Mouse (Mus musculus) gastrocnemius, postnatal 25 days (tissue): ENCODE results near the gene Pfdn2. TPM values are rescaled to one million over a fixed set of nuclear protein-coding genes. Genes with fewer than 3 reads are reported as not detected.

ENCODE experiments used
- DNase-seq: peaks from one replicate; pipeline ENCODE4 v3.0.0; 2022
- total RNA-seq, 2 experiments: library from RNA; stranded (reverse); gene quantifications; 1 replicate in 1 of 2; 2 replicates in 1 of 2; pipeline ENCODE4 v1.2.3; 2021

The Pfdn2 gene
- total RNA-seq, 2 experiments from 2014 or later: 85.5 to 89.0 TPM

DNA sequence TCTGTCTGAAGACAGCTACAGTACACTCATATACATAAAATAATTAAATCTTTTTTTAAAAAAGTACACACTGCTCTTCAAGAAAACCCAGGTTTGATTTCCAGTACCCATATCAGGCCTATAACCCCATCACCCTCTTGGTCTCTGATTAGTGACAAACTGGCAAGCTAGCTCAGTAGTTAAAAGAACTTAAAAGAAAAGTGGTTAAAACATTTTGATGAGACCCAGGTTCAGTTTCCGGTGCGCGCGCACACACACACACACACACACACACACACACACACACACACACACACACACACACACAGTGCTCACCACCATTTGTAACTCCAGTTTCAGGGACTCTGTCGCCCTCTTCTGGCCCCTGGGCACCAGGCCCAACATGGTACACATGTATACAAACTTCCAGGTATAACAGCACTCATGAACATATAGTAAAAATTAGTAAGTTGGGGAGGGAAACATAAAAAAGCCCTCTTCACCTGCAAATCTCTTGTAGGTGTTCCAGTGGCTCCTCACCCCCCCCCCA lies 10.4 kb downstream of the Pfdn2 start:
- DNase-seq: no peak

DNA sequence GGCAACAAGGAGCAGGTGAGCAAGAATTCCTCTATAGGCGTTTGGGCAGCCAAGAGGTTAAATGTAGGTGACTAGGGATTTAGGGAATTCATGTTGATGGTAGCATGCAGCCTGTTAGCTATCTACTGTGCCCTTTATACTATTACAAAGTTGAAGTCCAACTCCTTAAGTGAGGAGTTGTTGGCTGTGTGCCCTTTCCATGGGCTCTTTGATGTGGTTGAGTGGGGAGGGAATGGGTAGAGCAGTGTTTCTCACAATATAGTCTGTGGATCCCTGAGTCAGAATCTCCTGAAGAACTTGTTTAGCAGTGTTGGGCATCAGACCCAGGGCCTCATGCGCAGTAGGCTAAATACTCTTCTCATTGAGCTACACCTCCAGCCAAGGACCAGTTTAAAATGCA lies 11.3 kb downstream of the Pfdn2 start:
- DNase-seq: no peak

DNA sequence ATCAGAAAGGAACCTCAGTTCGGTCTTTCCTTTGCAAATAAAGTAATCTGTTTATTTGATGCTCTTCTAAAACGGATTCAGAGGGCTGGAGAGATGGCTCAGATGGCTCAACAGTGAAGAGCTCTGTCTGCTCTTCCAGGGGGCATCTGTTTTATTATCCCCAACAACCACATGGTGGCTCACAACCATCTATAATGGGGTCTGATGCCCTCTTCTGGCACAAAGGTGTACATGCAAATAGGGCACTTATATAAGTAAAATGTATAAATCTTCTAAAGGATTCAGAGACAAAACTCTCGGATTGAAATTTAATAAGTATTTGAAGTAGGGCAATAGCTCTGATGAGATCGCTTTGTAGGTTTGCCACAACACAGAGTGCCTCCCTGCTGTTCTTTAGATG lies 13.0 kb downstream of the Pfdn2 start:
- DNase-seq: no peak

DNA sequence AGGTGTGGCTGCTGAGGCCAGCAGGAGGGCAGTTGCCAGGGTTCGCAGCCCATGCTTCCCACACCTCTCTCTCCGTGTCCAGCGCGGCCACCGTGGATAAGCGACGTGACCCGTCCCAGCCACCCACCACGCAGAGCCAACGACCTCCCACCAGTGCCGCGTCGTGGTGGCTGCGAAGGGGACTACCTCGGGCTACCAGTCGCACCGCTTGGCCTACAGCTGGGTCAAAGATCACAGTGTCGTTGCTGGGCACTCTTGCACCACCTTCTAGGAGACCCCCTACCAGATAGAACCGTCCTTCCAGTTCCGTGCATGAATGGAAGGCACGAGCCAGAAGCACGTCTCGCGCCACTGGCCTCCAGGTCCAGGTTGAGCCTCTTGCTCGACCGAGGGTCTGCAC lies 14.8 kb downstream of the Pfdn2 start:
- DNase-seq: no peak

DNA sequence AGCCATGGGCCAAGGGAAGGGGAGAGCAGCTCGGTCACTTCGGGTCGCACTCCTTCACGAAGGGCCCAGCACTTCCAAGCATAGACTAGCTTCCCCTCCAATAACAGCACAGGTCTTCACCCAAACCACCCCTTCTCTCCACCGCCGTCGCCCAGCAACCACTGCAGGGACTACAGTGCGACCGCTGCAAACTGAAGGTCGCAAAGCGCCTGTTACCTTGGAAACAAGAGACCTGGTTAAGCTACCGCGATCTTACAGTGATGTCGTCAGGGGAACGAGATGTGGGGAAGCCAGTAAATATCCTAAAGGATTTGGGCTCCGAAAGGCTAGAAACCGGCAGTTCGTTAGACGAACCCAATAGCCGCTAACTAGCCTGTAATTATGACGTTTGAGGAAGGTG lies 15.2 kb downstream of the Pfdn2 start, which contains the start of gene Klhdc9:
Gene Klhdc9, minus strand, starts transcription at position 143 of the 400 bp plus-strand sequence.
- DNase-seq: peak; percentile 77

DNA sequence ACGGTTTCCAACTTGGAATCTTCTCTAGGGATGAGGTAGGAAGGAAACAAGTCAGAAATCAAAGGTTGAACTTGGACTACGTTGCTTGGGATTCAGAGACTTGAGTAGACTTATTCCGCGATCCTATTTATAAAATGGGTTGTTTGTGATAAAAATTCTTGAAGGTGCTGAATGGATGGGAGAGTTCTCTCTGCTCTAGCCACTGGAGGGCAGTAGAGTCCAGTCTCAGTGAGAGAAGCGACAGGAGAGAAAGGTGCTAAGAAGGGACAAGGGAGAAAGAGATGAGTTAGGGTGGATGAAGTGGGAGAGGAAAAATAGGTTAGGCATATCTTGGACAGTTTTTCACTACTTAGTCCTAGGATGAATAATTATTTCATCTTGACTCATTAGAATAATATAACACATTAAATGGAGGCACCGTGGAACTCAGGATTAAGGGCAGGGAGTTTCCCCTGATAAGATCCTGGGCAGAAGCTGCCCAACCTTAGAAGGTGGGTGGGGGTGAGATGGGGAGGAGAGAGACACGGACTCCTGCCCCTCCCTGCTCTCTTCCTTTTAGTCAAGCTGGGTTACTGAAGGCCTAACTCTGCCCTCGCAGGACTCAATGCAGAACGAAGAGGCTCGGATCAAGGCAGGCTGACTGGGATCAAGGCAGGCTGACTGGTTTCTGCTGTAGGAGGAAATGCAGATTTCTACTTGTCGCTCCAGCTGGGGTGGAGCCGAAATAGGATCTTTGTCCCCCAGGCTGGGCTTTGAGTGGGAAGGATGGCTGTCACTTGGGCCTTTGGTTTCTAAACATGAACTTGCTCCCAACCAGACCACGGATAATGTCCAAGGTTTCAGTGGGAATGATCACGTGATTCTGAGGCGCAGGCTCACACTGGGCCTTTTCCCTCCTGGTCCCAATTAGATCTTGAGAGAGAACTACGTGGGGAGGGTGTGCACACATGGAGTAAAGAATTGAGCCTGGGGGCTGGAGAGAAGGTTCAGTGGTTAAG lies 15.9 kb downstream of the Pfdn2 start:
- DNase-seq: peak; percentile 37

DNA sequence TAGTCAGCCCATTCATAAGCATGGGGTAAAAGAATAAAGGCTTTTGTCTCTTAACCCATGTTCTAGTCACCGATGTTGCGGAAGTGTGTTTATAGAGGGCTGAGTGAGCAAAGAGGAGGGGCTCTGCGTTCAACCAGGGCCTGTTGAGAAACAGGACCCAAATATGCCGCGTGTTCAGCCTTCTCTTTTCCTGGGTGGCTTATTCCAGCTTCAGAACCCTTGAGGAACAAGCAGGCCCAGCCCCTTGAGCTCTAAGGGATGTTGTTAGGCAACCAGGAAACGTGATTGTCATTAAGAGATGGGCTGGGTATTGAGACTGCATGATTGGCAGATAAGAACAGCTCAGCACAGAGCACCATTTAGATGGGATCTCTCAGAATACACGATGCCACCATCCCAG lies 20.5 kb downstream of the Pfdn2 start:
- no peak for DNase-seq

DNA sequence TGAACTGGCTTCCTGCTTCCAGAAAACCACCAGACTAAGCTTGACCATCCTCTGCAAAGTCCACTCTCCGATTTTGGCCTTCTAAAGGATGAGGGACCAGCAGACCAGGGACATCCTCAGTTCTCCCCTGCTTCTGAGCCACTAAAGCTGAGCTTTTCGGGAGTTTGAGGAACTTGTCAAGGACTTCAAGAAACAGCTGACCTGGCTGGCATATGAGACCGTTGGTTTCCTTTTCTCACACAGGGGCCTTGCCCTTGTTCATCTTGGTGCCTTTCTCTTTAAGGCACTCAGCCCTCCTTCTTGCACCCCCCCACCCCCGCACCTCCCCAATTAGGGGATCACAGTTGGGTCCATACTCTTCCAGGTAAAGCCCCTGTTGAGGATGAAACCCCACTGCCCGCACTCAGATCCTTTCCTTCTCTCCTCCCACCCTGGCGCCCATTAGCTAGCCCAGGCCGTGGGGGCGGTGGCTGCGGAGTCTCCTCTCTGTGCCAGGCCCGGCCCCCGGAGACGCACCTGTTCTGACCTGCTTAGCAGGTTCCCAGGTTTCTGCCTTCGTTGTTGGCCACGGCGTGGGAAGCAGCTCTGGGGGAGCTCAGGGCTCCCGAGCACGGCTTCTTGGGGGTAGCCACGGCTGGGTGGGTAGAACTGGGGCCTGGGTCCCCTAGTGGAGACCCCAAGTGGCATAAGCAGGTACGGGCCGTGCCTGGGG lies 24.5 kb downstream of the Pfdn2 start, which contains the start of gene Nectin4:
Gene Nectin4, plus strand, starts transcription at position 255 of the 712 bp plus-strand sequence.
- no peak for DNase-seq

DNA sequence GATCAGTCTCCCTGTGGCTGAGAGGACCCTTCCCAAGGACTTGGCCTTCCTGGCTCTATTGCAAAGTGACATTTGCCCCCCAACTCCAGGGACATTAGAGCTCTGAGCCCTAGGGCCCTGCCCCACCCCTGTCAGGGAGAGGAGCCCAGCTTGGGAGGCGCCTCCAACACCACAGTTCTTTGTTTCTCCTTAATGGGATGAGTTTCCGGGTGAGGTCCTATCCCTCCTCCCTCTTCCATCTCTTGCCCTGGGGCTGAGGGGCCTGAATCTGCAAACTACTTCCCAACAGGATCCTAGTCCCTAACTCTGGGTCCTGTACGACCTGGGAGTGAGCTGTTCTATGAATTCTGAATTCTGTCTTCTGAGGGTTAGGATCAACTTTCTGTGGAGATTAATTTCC lies 27.4 kb downstream of the Pfdn2 start:
- no peak for DNase-seq

DNA sequence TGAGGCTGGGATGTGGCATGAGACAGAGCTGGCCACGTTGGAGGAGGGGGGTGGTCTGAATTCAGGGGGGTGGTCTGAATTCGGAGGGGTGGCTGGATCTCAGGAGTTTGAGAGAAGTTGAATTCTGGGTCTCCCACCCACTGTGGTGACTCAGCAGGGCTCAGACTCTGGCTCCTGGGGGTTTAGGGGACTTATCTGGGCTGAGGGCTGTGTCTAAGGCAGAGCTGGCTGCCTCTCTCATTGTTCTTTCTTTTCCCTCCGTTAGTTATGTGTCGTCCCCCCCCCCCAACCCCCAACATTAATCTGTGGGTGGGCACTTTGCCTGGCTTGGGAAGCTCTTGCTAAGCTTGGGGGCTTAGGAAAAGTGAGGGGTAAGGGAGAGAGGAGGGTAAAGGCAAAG lies 28.5 kb downstream of the Pfdn2 start:
- no peak for DNase-seq

DNA sequence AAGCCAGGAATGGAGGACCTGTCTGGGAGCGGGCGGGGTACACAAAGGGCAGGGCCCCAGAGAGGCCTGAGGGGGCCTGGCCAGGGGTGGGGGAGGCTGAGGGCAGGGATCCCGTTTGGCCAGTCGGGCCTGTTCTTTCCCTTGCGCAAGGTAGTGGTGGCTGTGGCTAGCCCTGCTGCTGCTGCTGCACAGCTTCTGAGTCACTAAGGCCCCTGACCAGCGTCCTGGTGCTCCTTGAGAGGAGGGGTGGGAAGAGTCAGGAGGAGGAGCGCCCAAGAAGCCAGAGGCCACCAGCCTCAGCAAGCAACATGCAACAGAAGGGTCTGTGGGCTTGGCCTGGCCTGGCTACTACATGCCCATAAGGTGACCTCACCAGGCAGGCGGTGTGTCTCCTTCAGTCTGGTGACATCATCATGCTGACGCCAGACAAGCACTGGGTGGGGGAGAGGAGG lies 30.2 kb downstream of the Pfdn2 start:
- DNase-seq: no peak

DNA sequence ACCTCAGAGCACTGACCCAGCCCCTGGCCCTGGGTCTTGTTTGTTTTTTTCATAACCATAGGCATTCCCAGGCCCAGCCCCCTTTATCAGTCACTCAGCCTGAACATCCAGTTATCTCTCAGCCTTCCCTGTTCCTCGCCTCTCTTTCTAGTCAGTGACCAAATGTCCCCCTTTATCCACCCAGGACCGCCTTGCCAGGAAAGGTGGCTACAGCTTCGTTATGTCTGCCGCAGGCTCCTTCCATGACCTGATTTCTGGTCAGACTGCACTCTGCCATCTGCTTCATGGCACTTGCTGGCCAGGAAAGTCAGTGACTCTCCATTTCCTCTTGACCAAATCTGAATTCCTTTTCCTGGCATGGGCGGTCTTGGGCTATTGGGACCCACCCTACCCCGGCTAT lies 32.8 kb downstream of the Pfdn2 start:
- no peak for DNase-seq

DNA sequence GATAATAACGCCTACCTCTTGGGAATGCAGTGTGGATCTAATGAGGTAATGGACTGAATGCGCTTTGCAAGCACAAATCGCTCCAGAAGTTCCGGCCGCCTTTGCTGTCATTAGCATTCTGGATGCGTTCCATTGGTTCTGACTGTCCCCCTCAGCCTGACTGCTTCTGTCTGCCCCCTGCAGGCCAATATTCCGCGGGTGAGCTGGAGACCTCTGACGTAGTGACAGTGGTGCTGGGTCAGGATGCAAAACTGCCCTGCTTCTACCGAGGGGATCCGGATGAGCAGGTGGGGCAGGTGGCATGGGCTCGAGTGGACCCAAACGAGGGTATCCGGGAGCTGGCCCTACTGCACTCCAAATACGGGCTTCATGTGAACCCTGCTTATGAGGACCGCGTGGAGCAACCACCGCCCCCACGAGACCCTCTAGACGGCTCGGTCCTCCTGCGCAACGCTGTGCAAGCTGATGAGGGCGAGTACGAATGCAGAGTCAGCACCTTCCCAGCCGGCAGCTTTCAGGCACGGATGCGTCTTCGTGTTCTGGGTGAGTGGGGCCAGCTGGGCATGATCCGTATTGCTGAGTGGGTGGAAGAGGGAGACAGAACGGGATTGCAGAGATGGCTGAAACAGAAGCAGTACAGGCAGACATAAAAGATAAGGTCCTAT lies 34.6 kb downstream of the Pfdn2 start:
- peak; percentile 68 for DNase-seq

DNA sequence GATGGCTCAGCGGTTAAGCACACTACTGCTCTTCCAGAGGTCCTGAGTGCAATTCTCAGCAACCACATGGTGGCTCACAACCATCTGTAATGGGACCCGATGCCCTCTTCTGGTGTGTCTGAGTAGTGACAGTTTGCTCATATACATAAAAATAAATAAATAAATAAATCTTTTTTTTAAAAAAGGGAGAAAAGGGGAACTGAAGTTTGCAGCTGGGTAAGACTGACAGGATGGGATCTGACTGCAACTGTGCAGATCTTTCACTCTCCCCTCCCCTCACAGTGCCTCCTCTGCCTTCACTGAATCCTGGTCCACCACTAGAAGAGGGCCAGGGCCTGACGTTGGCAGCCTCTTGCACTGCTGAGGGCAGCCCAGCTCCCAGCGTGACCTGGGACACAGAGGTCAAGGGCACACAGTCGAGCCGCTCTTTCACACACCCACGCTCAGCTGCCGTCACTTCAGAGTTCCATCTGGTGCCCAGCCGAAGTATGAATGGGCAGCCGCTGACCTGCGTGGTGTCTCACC lies 36.7 kb downstream of the Pfdn2 start:
- no peak for DNase-seq

DNA sequence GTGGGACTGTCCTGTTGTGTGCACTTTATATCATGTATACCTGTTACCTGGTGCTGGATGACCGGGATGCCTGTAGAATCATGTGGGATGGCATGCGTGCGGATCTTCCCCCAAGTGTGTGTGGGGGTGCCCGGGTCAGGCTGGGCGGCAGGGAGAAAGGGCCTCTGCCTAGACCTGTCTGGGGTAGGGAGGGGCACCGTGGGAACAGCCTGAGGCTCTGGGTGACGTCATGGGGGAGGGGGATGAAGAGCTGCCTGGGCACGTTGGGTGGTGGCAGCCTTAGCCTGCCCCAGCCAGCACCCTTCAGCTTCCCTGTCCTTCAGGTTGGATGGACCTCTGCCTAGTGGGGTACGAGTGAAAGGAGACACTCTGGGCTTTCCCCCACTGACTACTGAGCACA lies 38.9 kb downstream of the Pfdn2 start:
- no peak for DNase-seq

DNA sequence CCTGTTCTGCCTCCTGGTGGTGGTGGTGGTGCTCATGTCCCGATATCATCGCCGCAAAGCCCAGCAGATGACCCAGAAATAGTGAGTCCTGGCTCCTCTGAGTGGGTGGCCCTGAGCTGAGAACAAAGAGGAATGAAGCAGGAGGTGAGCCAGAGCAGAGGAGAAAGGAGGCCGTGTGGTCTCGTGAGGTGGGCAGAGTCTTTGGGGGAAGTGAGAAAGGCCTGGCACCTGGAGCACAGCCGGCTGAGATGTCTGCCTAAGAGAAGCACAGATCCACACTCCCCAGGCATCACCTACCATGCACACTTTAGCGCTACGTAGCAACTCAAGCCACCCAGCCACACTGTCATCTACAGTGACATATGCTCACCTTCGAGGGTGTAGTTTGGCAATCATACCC lies 39.7 kb downstream of the Pfdn2 start:
- DNase-seq: no peak

DNA sequence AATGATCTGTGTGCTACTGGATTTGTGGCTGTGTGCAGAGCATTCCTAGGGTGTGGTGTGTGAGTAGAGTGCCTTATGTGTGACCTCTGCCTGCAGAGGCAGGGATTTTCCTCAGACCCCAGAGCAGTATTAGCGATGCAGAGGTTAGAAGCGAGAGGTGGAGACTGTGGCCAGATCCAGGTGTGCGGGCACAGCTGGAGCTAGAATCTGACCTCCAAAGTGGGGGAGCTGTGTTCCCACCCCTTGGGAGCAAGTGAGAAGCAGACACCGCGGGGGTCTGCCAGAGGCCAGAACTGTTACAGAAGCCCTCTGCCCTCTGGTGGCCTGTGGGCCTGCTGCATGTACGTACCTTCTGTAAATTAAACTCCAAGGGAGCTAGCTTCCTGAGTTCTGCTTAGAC lies 41.6 kb downstream of the Pfdn2 start:
- DNase-seq: no peak

DNA sequence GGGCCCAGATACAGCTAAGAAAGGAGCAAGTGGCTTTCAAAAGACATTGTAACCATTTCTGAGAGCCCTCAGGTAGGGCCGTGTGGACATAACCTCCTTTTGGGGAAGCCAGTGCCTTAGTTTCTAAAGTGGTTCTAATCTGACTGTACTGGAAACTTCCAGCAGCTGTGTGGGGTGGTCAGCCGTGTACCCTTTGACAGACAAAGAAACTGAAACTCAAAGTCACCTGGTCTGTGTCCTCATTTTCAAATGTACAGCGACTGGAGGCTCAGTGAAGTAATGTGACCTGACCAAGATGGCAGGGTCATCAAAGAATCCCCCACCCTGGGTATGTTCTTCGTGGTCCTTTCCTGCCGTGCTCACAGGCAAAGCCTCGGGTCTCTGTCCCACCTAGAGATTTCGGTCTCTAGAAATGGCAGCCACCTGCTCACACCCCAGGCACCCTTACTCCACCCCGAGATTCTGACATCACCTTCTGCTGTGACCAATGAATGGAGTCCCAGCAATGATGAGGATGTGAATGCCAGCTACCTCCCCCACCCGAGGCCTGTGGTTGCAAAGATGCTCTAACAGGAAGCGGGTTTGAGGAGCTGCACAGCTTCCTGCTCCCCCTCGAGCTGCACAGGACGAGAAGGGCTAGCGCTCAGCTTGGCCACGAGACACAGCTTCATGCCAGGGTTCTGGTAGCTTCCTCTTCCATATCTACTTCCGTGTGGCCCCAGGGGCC lies 43.1 kb downstream of the Pfdn2 start, which contains the start of gene Arhgap30:
Gene Arhgap30, plus strand, starts transcription at position 579 of the 727 bp plus-strand sequence.
- peak; percentile 61 for DNase-seq

DNA sequence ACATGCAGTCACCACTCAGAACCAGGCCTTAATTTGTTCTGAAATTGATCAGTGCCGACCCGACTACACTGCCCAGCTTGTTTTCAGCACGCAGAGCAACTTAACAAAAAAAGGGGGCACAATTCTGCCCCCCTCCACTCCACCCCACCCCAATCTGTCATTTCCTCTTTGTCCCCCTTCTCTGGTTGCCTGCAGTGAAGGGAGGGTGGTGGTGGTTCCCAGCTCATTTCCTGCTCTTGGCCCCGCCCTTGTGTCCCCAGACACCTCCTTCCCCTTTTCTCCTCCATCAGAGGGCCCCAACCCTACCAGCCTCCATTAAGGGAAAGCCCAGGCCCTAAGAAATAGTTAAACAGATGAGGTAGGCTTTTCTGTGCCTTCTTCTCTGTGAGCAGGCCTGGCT lies 44.6 kb downstream of the Pfdn2 start:
- peak; percentile 40 for DNase-seq

DNA sequence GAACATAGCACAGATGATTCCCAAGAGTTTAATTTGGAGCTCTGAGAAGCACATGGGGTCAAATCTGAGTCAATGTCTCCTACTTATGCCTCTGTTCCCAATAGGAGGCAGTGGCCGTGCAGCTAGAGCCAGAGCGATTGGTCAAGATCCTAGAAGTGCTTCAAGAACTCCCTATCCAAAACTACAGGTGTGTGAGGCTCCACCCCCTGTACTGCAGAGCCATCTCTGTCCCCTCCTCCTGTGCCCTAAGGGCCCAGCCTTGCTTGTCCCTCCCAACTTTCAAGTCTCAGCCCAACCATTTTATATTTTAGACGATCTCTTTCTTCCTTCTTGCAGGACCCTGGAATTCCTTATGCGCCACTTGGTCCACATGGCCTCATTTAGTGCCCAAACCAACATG lies 56.4 kb downstream of the Pfdn2 start:
- DNase-seq: no peak

DNA sequence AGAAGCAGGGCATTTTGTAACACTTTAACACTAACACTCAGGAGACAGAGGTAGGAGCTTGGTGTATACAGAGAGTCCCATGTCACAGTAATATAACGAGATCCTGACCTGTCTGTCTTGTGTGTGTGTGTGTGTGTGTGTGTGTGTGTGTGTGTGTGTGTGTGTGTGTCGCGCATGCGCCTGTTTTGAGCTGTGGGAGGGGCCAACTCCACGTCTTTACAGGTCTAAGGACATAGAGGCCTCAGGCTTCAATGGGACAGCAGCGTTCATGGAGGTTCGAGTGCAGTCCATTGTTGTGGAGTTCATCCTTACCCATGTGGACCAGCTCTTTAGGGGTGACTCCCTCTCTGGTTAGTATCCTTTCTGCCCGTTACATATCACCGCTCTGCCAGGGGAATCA lies 57.5 kb downstream of the Pfdn2 start:
- no peak for DNase-seq
